Mouse (Mus musculus): ENCODE measurements around the gene Unc50. TPM values are rescaled to one million over a fixed set of nuclear protein-coding genes. Genes with fewer than 3 reads are reported as not detected.

Gene Unc50
- polyA plus RNA-seq, 1 experiment from 2014 or later: 118 TPM

Other genes starting within 250 kb of the Unc50 start
- gene Cnga3, start 215.7 kb upstream of the Unc50 start, polyA plus RNA-seq (2015; fragmentation: Nextera tagmentation; extraction: Ambion mirVana): 0.08 TPM in 2 replicates
- 57.2 and 67.4 TPM in 2 replicates for gene Inpp4a, start 130.3 kb upstream of the Unc50 start, polyA plus RNA-seq (2015; fragmentation: Nextera tagmentation; extraction: Ambion mirVana)
- 59.6 and 62.3 TPM in 2 replicates for gene Coa5, start within 50 bp of the Unc50 start, polyA plus RNA-seq (2015; fragmentation: Nextera tagmentation; extraction: Ambion mirVana)
- 10.6 and 12.9 TPM in 2 replicates for gene Mgat4a, start 110.9 kb downstream of the Unc50 start, polyA plus RNA-seq (2015; fragmentation: Nextera tagmentation; extraction: Ambion mirVana)

All from neural tube, embryonic 15.5 days (tissue).